Mouse (Mus musculus) heart, embryonic 12.5 days (tissue): ENCODE measurements around the gene Pcbp1. TPM values are rescaled to one million over a fixed set of nuclear protein-coding genes. Genes with fewer than 3 reads are reported as not detected.
A peak's percentile ranks its signal among the peaks of the same experiment; 100 is the strongest.

Experiments used
- ATAC-seq: fragments of 200-750 bp; cut with Nextera tagmentation; 2 replicates; pipeline ENCODE4 v1.8.0; 2017; ENCODE audit warnings: moderate TSS enrichment, moderate library complexity; ENCODE audit not compliant: insufficient number of reproducible peaks, low FRiP score
- H3K27ac ChIP-seq: fragments of 300-500 bp; sonication (generic); 2 replicates; pipeline ENCODE4 v1.5.1; 2016; ENCODE audit warnings: mild to moderate bottlenecking, moderate library complexity; ENCODE audit not compliant: poor library complexity, severe bottlenecking
- H3K27me3 ChIP-seq: fragments of 300-500 bp; sonication (generic); replicated peaks from 2 replicates; pipeline ENCODE4 v1.6.1; 2016; ENCODE audit warnings: mild to moderate bottlenecking, moderate library complexity
- H3K36me3 ChIP-seq: fragments of 300-500 bp; sonication (generic); 2 replicates; pipeline ENCODE4 v1.6.1; 2016; ENCODE audit warnings: mild to moderate bottlenecking, moderate library complexity
- H3K4me1 ChIP-seq: fragments of 300-500 bp; sonication (generic); replicated peaks from 2 replicates; pipeline ENCODE4 v1.6.1; 2016; ENCODE audit warnings: mild to moderate bottlenecking
- H3K4me2 ChIP-seq: fragments of 300-500 bp; sonication (generic); 2 replicates; pipeline ENCODE4 v1.6.1; 2016; ENCODE audit warnings: mild to moderate bottlenecking, moderate library complexity
- H3K4me3 ChIP-seq: fragments of 300-500 bp; sonication (generic); 2 replicates; pipeline ENCODE4 v1.5.1; 2016; ENCODE audit warnings: mild to moderate bottlenecking
- H3K9ac ChIP-seq: fragments of 300-500 bp; sonication (generic); 2 replicates; pipeline ENCODE4 v1.6.1; 2016; ENCODE audit warnings: mild to moderate bottlenecking, moderate library complexity
- H3K9me3 ChIP-seq: fragments of 300-500 bp; sonication (generic); replicated peaks from 2 replicates; pipeline ENCODE4 v1.6.1; 2016; ENCODE audit warnings: mild to moderate bottlenecking, moderate library complexity
- WGBS: fragments of 180-500 bp; shearing (Covaris S2); methylation state at CpG from one replicate; pipeline ENCODE4 v1.1.7; 2016; 5-methylcytosine and 5-hydroxymethylcytosine counted together
- polyA plus RNA-seq: library from polyadenylated mRNA; unstranded; fragments of >200 nt; fragmentation: Nextera tagmentation; extraction: Ambion mirVana; gene quantifications from 2 replicates; pipeline ENCODE4 v1.2.1, GENCODE M21; 2016

Pcbp1 gene
- polyA plus RNA-seq, 1 experiment from 2014 or later: 416 TPM

DNA sequence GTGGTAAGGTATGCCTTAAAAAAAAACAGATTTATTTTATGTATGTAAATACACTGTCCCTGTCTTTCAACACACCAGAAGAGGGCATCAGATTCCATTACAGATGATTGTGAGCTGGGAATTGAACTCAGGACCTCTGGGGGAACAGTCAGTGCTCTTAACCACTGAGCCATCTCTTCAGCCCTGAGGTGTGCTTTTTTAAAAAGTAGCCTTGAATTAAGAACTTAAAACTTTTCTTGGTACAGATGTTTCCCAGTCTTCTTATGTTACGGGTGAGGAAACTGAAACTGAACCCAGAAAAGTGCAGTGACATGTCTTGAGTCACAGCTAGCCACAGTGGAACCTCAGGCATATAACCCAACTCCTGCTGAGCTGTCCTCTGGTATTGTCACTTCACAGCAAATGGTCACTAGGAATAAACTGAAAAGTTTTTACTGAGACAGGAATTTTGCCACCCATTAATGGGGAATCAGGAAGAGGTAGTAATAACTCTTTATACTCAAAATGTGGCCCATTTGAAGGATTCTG lies 21.2 kb upstream of the Pcbp1 start:
- H3K9ac ChIP-seq: no peak overlapping the region
- peaks cover 55% of the 10 kb centered on the region for H3K36me3 ChIP-seq
- 91% methylated on average over 1 of the region's 1 CpGs for WGBS
- H3K27me3 ChIP-seq: no peaks in the 10 kb centered on the region
- no peaks in the 10 kb centered on the region for H3K9me3 ChIP-seq
- ATAC-seq: no peak
- H3K4me2 ChIP-seq: no peak overlapping the region
- H3K4me3 ChIP-seq: no peak overlapping the region
- H3K27ac ChIP-seq: no peak overlapping the region
- H3K4me1 ChIP-seq: peaks cover 6% of the 10 kb centered on the region; the same call in 1 of the 2 replicates

DNA sequence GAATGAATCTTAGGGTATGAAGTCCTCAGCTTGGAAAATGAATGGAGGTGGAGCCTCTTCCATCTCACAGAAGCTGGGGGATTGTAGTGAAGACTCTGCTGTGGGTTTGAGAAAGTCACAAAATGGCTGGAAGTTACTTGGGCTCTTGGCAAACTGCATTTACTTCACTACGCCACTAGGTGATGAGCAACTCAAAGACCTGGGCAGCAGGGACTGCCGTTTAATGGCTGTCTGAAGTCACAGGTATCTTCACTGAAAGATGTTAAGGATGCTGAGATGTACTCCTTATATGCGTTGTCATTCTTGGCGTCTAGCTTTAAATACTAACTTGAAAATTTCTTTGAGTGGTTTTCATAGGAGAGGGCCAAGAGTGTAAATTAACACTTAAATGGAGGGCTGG lies 19.1 kb upstream of the Pcbp1 start:
- H3K9me3 ChIP-seq: 0 out of 2 replicates have a peak, but pooled peaks cover 2% of the 10 kb centered on the region
- no peak for ATAC-seq
- no peak overlapping the region for H3K4me3 ChIP-seq
- no peak overlapping the region for H3K9ac ChIP-seq
- H3K36me3 ChIP-seq: peaks cover 54% of the 10 kb centered on the region
- no peaks in the 10 kb centered on the region for H3K27me3 ChIP-seq
- no peak overlapping the region for H3K27ac ChIP-seq
- 49% methylated on average over 4 of the region's 4 CpGs for WGBS
- peaks cover 6% of the 10 kb centered on the region; the same call in 1 of the 2 replicates for H3K4me1 ChIP-seq
- H3K4me2 ChIP-seq: no peak overlapping the region

DNA sequence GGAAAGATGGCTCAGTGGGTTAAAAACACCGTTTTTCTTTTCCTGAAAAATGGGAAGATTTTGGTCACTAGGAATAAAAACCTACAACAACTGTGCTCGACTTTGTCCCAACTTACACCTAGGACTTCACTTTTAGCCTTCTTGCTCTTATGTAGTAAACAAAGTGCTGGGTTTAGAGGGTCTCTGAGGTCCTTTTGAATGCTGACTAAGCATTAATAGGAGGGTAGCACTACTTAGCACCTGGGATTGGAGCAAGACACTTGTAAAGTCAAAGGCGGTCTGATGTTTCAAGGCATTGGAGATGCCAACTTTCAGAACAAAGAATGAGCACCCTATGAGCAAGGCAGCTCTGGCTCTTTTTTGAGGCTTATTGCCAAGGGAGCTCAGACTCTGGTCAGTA lies 17.7 kb upstream of the Pcbp1 start:
- WGBS: 83% methylated on average over 3 of the region's 3 CpGs
- H3K36me3 ChIP-seq: peaks cover 44% of the 10 kb centered on the region
- no peak overlapping the region for H3K9ac ChIP-seq
- no peak overlapping the region for H3K27ac ChIP-seq
- no peak for ATAC-seq
- H3K4me2 ChIP-seq: no peak overlapping the region
- no peaks in the 10 kb centered on the region for H3K27me3 ChIP-seq
- H3K4me1 ChIP-seq: peaks cover 6% of the 10 kb centered on the region; the same call in 1 of the 2 replicates
- no peak overlapping the region for H3K4me3 ChIP-seq
- 0 out of 2 replicates have a peak, but pooled peaks cover 2% of the 10 kb centered on the region for H3K9me3 ChIP-seq

DNA sequence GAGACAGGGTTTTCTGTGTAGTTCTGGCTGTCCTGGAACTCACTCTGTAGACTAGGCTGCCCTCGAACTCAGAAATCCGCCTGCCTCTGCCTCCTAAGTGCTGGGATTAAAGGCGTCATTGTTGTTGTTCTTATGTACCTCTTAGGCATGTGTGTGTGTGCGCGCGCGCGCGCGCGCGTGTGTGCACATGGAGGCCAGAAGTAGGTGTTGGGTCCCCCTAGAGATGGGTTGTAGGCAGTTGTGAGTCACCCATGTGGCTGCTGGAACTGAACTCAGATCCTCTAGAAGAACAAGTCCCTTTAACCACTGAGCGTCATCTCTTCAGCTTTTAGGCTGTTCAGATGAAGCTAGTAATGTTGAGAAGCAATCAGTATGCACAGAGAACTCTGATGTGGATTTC lies 16.9 kb upstream of the Pcbp1 start:
- WGBS: 96% methylated on average over 13 of the region's 13 CpGs

DNA sequence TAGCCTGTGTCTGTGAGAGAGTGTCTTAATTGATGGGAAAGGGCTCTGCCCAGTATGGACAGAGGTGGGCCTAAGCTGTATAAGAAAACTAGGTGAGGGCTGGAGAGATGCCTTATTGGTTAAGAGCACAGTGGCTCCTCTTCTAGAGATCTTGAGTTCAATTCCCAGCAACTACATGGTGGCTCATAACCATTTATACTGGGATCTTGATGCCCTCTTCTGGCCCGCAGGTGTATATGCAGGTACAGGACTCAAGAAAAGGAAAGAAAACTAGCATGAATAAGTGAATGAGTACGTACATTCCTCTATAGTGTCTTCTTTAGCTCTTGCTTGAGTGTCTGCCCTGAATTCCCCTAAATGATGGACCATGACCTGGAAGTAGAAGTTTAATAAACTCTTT lies 15.5 kb upstream of the Pcbp1 start:
- Histone ChIP-seq H3K4me3 (no peak overlapping the region), H3K9me3 (0 out of 2 replicates have a peak, but pooled peaks cover 2% of the 10 kb centered on the region), H3K27ac (no peak overlapping the region), H3K4me2 (no peak overlapping the region), H3K36me3 (peaks cover 48% of the 10 kb centered on the region), H3K4me1 (no peaks in the 10 kb centered on the region), H3K9ac (no peak overlapping the region), H3K27me3 (no peaks in the 10 kb centered on the region)
- 89% methylated on average over 2 of the region's 2 CpGs for WGBS
- no peak for ATAC-seq

More for the DNA sequence above, 16.9 kb upstream of the Pcbp1 start:
- H3K27ac ChIP-seq: no peak overlapping the region
- ATAC-seq: no peak
- no peak overlapping the region for H3K4me3 ChIP-seq
- H3K4me2 ChIP-seq: no peak overlapping the region
- no peaks in the 10 kb centered on the region for H3K27me3 ChIP-seq
- peaks cover 4% of the 10 kb centered on the region; the same call in 1 of the 2 replicates for H3K4me1 ChIP-seq
- peaks cover 45% of the 10 kb centered on the region for H3K36me3 ChIP-seq
- H3K9me3 ChIP-seq: 0 out of 2 replicates have a peak, but pooled peaks cover 2% of the 10 kb centered on the region
- H3K9ac ChIP-seq: no peak overlapping the region

DNA sequence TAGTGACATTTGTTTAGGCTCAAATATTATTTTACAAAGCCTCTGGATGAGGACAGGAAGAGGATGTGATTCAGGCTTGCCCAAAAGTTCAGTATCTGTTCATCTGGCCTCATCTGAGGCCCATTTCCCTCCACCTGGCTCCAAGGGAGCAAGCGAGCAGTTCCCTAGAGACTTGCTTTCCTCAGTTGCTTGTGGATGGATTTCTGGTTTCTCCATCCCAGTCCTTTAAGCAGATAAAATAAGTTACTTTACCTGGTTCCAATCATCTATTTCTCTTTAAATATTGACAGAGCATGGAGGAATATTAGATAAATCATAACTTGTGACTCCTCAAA lies 2.3 kb upstream of the Pcbp1 start:
- H3K4me1 ChIP-seq: peaks cover 2% of the 10 kb centered on the region
- no peak overlapping the region for H3K4me2 ChIP-seq
- no peak overlapping the region for H3K27ac ChIP-seq
- H3K27me3 ChIP-seq: no peaks in the 10 kb centered on the region
- H3K4me3 ChIP-seq: no peak overlapping the region
- no peaks in the 10 kb centered on the region for H3K9me3 ChIP-seq
- H3K36me3 ChIP-seq: peaks cover 33% of the 10 kb centered on the region
- 84% methylated on average over 1 of the region's 1 CpGs for WGBS
- no peak for ATAC-seq
- no peak overlapping the region for H3K9ac ChIP-seq

DNA sequence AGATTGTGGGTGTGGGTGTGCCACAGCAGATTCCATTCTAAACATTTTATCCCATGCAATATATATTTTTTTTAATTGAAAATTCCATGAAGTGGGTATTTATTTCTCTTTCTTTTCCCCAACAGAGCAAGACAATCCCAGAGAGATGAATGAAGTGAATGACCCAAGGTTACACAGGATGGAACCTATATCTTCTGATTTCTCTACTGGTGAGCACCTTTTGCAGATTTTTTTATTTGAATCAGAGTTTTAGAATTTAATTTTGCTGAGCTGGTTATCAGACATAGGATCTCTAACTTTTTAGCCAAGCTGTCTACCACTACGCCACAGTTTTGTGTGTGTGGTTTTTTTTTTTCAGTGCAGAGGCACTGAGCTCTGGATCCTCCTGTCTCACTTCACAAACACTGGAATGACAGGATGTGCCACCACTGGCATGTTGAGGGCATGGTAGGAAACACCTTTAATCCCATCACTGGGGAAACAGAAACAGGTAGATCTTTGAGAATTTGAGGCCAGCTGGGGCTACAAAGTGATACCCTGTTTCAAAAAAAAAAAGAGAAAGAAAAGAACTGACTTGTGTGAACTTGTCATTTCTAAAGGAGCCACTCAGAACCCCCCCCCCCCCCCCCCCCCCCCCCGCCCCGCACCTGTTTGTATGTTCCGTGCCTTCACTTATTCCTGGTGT lies 1.8 kb upstream of the Pcbp1 start:
- no peak for ATAC-seq
- no peaks in the 10 kb centered on the region for H3K27me3 ChIP-seq
- peak overlapping the region; percentile 100 for H3K27ac ChIP-seq
- H3K4me3 ChIP-seq: peak overlapping the region; percentile 98; the same call in 1 of the 2 replicates
- peak overlapping the region; percentile 83 for H3K4me2 ChIP-seq
- H3K9me3 ChIP-seq: no peaks in the 10 kb centered on the region
- H3K4me1 ChIP-seq: peaks cover 8% of the 10 kb centered on the region
- WGBS: 78% methylated on average over 1 of the region's 4 CpGs
- H3K9ac ChIP-seq: no peak overlapping the region
- H3K36me3 ChIP-seq: peaks cover 28% of the 10 kb centered on the region

DNA sequence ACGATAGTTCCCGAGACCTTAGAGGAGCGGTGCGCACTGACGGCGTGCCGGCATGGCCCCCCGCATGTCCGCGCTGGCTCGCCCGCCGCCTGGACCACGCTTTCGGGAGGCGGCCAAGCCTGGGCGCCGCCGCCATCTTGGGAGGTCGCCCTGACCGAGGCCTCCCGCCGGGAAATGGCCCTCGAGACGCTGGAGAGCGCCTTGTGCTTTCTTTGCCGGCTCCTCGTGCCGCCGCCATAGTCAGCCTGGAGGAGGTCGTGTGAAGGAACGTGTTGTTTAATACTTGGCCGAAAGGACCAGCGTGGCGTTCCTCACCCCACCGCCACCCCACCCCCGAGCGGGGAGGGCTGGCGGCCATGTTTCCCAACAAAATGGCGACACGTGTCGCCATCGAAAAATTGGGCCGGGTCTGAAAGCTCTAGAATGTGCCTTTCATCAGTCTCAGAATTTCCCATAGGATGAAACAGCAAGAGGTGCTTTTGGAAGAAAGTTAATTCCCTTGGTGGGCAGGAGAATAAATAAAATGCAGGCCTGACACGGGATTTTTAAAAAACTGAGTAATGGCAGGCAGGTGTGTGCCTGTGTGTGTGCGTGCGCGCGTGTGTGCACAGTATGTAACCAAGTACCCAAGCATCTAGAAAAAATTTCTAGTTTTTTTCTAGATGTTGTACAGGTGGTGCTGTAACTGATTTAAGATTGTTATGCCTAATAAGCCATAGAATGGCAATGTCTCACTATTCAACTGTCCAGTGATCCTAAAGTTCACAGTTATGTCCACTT lies 1.0 kb upstream of the Pcbp1 start:
- peaks cover 28% of the 10 kb centered on the region for H3K36me3 ChIP-seq
- H3K27ac ChIP-seq: peak overlapping the region; percentile 100
- peak; percentile 69 for ATAC-seq
- peaks cover 13% of the 10 kb centered on the region for H3K4me1 ChIP-seq
- H3K9me3 ChIP-seq: no peaks in the 10 kb centered on the region
- H3K9ac ChIP-seq: peak overlapping the region; percentile 95
- no peaks in the 10 kb centered on the region for H3K27me3 ChIP-seq
- H3K4me2 ChIP-seq: peak overlapping the region; percentile 83
- WGBS: 7% methylated on average over 49 of the region's 49 CpGs
- H3K4me3 ChIP-seq: peak overlapping the region; percentile 98

DNA sequence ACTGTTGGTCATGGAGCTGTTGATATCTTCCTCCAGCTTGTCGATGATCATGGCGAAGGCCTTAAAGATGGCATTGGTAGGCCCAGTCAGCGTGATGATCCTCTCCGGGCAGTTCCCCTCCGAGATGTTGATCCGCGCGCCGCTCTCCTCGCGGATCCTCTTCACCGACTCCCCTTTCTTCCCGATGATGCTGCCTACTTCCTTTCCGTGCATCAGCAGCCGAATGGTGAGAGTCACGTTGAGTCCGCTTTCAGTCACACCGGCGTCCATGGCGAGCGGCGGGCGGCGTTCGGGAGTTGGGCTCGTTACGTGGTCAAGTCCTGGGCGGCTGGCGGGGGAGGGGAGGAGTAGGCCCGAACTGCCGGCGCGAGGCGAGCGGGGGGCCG lies 482 bp downstream of the Pcbp1 start:
- ATAC-seq: peak; percentile 36
- WGBS: under 1% methylated on average over 35 of the region's 36 CpGs

DNA sequence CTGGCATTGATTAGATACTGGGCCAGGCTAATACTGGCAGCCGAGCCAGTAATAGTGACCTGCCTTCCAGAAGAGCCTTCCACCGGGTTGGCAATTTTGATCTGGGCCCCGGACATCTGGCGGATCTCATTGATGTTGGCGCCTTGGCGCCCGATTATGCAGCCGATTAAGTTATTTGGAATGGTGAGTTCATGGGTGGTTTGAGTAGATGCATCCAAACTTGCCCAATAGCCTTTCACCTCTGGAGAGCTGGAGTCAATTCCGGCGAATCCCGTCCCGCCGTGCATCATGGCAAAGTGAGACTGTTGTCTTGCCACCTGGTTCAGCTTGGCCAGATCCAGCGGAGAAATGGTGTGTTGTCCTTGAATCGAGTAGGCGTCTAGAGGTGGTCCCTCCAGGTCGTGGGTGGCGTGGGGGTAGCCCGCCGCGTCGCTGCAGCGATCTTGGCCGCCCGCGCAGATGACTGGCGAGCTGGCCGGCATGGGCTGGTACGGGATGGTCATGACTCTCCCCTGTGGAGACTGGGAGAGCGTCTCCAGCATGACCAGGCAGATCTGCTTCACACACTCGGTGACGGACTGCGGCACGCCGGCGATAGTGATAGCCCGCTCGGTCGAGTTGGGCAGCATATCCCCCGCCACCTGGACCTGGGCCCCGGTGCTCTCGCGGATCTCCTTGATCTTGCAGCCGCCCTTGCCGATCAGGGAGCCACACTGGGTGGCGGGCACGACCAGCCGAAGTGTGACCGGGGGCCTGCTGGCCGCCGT lies 1.1 kb downstream of the Pcbp1 start:
- peak overlapping the region; percentile 98 for H3K4me3 ChIP-seq
- no peaks in the 10 kb centered on the region for H3K27me3 ChIP-seq
- peak overlapping the region; percentile 95 for H3K9ac ChIP-seq
- peak; percentile 61 for ATAC-seq
- H3K9me3 ChIP-seq: no peaks in the 10 kb centered on the region
- H3K4me1 ChIP-seq: peaks cover 13% of the 10 kb centered on the region
- H3K36me3 ChIP-seq: peaks cover 19% of the 10 kb centered on the region
- WGBS: under 1% methylated on average over 51 of the region's 51 CpGs
- peak overlapping the region; percentile 100 for H3K27ac ChIP-seq
- H3K4me2 ChIP-seq: peak overlapping the region; percentile 83

More for the DNA sequence above, 482 bp downstream of the Pcbp1 start:
- H3K4me1 ChIP-seq: peaks cover 13% of the 10 kb centered on the region
- H3K9ac ChIP-seq: peak overlapping the region; percentile 95
- H3K9me3 ChIP-seq: no peaks in the 10 kb centered on the region
- H3K36me3 ChIP-seq: peaks cover 22% of the 10 kb centered on the region
- peak overlapping the region; percentile 100 for H3K27ac ChIP-seq
- peak overlapping the region; percentile 98 for H3K4me3 ChIP-seq
- H3K4me2 ChIP-seq: peak overlapping the region; percentile 83
- H3K27me3 ChIP-seq: no peaks in the 10 kb centered on the region
